Mouse (Mus musculus) midbrain, postnatal 0 days (tissue): ENCODE data around the gene Ccdc51. TPM values are rescaled to one million over a fixed set of nuclear protein-coding genes. Genes with fewer than 3 reads are reported as not detected.
A peak's percentile ranks its signal among the peaks of the same experiment; 100 is the strongest.

Experiments
- ATAC-seq: fragments of 200-750 bp; cut with Nextera tagmentation; 2 replicates; pipeline ENCODE4 v1.8.0; 2017; ENCODE audit warnings: moderate number of reproducible peaks, mild to moderate bottlenecking, moderate TSS enrichment, moderate library complexity; ENCODE audit not compliant: low FRiP score
- DNase-seq: peaks from one replicate; pipeline ENCODE4 v3.0.0-alpha.2; 2015; ENCODE audit warnings: low spot score
- H3K27ac ChIP-seq: fragments of 300-500 bp; sonication (generic); 2 replicates; pipeline ENCODE4 v1.5.1; 2014; ENCODE audit warnings: low read depth, mild to moderate bottlenecking, low read length, mixed read lengths
- H3K27me3 ChIP-seq: fragments of 300-500 bp; sonication (generic); 2 replicates; pipeline ENCODE4 v1.6.1; 2014; ENCODE audit warnings: low read length, control low read depth, mixed read lengths; ENCODE audit not compliant: insufficient read depth
- H3K36me3 ChIP-seq: fragments of 300-500 bp; sonication (generic); 2 replicates; pipeline ENCODE4 v1.6.1; 2014; ENCODE audit warnings: low read length, control low read depth, mixed read lengths; ENCODE audit not compliant: insufficient read depth
- H3K4me1 ChIP-seq: fragments of 300-500 bp; sonication (generic); 2 replicates; pipeline ENCODE4 v1.6.1; 2014; ENCODE audit warnings: mild to moderate bottlenecking, control low read depth, antibody characterized with exemption, low read length, mixed read lengths; ENCODE audit not compliant: insufficient read depth
- H3K4me2 ChIP-seq: fragments of 300-500 bp; sonication (generic); 2 replicates; pipeline ENCODE4 v1.6.1; 2014; ENCODE audit warnings: low read depth, mild to moderate bottlenecking, low read length, mixed read lengths; ENCODE audit not compliant: poor library complexity, severe bottlenecking
- H3K4me3 ChIP-seq: fragments of 300-500 bp; sonication (generic); 2 replicates; pipeline ENCODE4 v1.5.1; 2014; ENCODE audit warnings: low read depth, mild to moderate bottlenecking, low read length, moderate library complexity
- H3K9ac ChIP-seq: fragments of 300-500 bp; sonication (generic); replicated peaks from 2 replicates; pipeline ENCODE4 v1.6.1; 2014; ENCODE audit warnings: mild to moderate bottlenecking, low read length, moderate library complexity, mixed read lengths; ENCODE audit not compliant: poor library complexity, severe bottlenecking
- H3K9me3 ChIP-seq: fragments of 300-500 bp; sonication (generic); 2 replicates; pipeline ENCODE4 v1.6.1; 2016; ENCODE audit warnings: low read length, control low read depth
- CTCF ChIP-seq: IDR thresholded peaks from 2 replicates; pipeline ENCODE4 v1.5.1; 2016; ENCODE audit warnings: antibody characterized with exemption, mild to moderate bottlenecking
- WGBS: fragments of 180-500 bp; shearing (Covaris S2); extraction: QIAGEN DNeasy Blood & Tissue Kit; methylation state at CpG from one replicate; pipeline ENCODE4 v1.1.7; 2014; 5-methylcytosine and 5-hydroxymethylcytosine counted together
- polyA plus RNA-seq: library from polyadenylated mRNA; unstranded; fragments of >200 nt; fragmentation: Nextera tagmentation; extraction: Ambion mirVana; gene quantifications from 2 replicates; pipeline ENCODE4 v1.2.1, GENCODE M21; 2015
- total RNA-seq: library from RNA; depleted of rRNA; stranded (reverse); fragments of >200 nt; gene quantifications from 2 replicates; pipeline ENCODE4 v1.2.3, GENCODE M21; 2014

Ccdc51 gene
- total and polyA plus RNA-seq, 2 experiments from 2014 or later: 4.8 to 6.9 TPM

- TF ChIP-seq CTCF: no peak
- DNase-seq (no peak), ATAC-seq (no peak)
- Histone ChIP-seq H3K27me3 (no peaks in the 10 kb centered on the region), H3K4me3 (no peak overlapping the region), H3K36me3 (no peaks in the 10 kb centered on the region), H3K9ac (no peak overlapping the region), H3K4me1 (0 out of 2 replicates have a peak, but pooled peaks cover 3% of the 10 kb centered on the region), H3K4me2 (no peak overlapping the region), H3K9me3 (no peaks in the 10 kb centered on the region), H3K27ac (no peak overlapping the region)
- WGBS: 78% methylated on average over 6 of the region's 6 CpGs
Observed at GRCm38 (mm10) chr9:109040906-109041305, 41.4 kb upstream of the Ccdc51 start.

GRCm38 (mm10) chr9:109041351-109041750 lies 40.9 kb upstream of the Ccdc51 start:
- no peak overlapping the region for H3K4me2 ChIP-seq
- no peaks in the 10 kb centered on the region for H3K9me3 ChIP-seq
- H3K27ac ChIP-seq: no peak overlapping the region
- DNase-seq (no peak), ATAC-seq (no peak)
- no peak overlapping the region for H3K4me3 ChIP-seq
- H3K27me3 ChIP-seq: no peaks in the 10 kb centered on the region
- 0 out of 2 replicates have a peak, but pooled peaks cover 3% of the 10 kb centered on the region for H3K4me1 ChIP-seq
- H3K9ac ChIP-seq: no peak overlapping the region
- WGBS: 64% methylated on average over 7 of the region's 7 CpGs
- no peak for TF ChIP-seq CTCF
- no peaks in the 10 kb centered on the region for H3K36me3 ChIP-seq

- H3K9me3 ChIP-seq: no peaks in the 10 kb centered on the region
- no peaks in the 10 kb centered on the region for H3K36me3 ChIP-seq
- H3K9ac ChIP-seq: no peak overlapping the region
- no peak overlapping the region for H3K4me3 ChIP-seq
- peak; percentile 70 for TF ChIP-seq CTCF
- DNase-seq (peak; percentile 10), ATAC-seq (no peak)
- H3K27me3 ChIP-seq: no peaks in the 10 kb centered on the region
- 41% methylated on average over 5 of the region's 5 CpGs for WGBS
- no peak overlapping the region for H3K27ac ChIP-seq
- no peaks in the 10 kb centered on the region for H3K4me1 ChIP-seq
- H3K4me2 ChIP-seq: no peak overlapping the region
Observed at GRCm38 (mm10) chr9:109046306-109046705, 36.0 kb upstream of the Ccdc51 start.

- no peak for ATAC-seq
- no peaks in the 10 kb centered on the region for H3K9me3 ChIP-seq
- TF ChIP-seq CTCF: no peak
Observed at GRCm38 (mm10) chr9:109049316-109049715, 33.0 kb upstream of the Ccdc51 start.

GRCm38 (mm10) chr9:109049996-109050673 lies 32.2 kb upstream of the Ccdc51 start:
- no peak for DNase-seq
- H3K4me1 ChIP-seq: peaks cover 1% of the 10 kb centered on the region
- H3K9me3 ChIP-seq: no peaks in the 10 kb centered on the region
- ATAC-seq: no peak
- no peak overlapping the region for H3K9ac ChIP-seq
- no peak for TF ChIP-seq CTCF
- H3K4me2 ChIP-seq: no peak overlapping the region
- no peaks in the 10 kb centered on the region for H3K36me3 ChIP-seq
- no peak overlapping the region for H3K4me3 ChIP-seq
- no peak overlapping the region for H3K27ac ChIP-seq
- 80% methylated on average over 9 of the region's 9 CpGs for WGBS
- no peaks in the 10 kb centered on the region for H3K27me3 ChIP-seq

More at GRCm38 (mm10) chr9:109049316-109049715, 33.0 kb upstream of the Ccdc51 start:
- Histone ChIP-seq H3K27ac (no peak overlapping the region), H3K4me2 (no peak overlapping the region), H3K9ac (no peak overlapping the region), H3K27me3 (no peaks in the 10 kb centered on the region), H3K4me1 (no peaks in the 10 kb centered on the region), H3K36me3 (no peaks in the 10 kb centered on the region), H3K4me3 (no peak overlapping the region)
- no peak for DNase-seq
- 83% methylated on average over 7 of the region's 7 CpGs for WGBS

GRCm38 (mm10) chr9:109050674-109050997 lies 31.7 kb upstream of the Ccdc51 start:
- no peak overlapping the region for H3K27ac ChIP-seq
- H3K4me3 ChIP-seq: no peak overlapping the region
- TF ChIP-seq CTCF: no peak
- WGBS: 85% methylated on average over 3 of the region's 3 CpGs
- no peaks in the 10 kb centered on the region for H3K9me3 ChIP-seq
- H3K4me1 ChIP-seq: peaks cover 6% of the 10 kb centered on the region
- H3K27me3 ChIP-seq: no peaks in the 10 kb centered on the region
- H3K36me3 ChIP-seq: no peaks in the 10 kb centered on the region
- ATAC-seq (no peak), DNase-seq (no peak)
- no peak overlapping the region for H3K9ac ChIP-seq
- no peak overlapping the region for H3K4me2 ChIP-seq
